Mouse (Mus musculus) kidney, adult 2 months (tissue): ENCODE results near the gene Jazf1.

Experiments
- CTCF ChIP-seq: fragments of 200-500 bp; conservative IDR thresholded peaks from 2 replicates; pipeline ENCODE4 v1.5.1; 2011; ENCODE audit warnings: low read depth, mild to moderate bottlenecking, control low read depth, low read length, moderate library complexity, mixed read lengths; ENCODE audit not compliant: insufficient read depth, insufficient read length
- POLR2A ChIP-seq: fragments of 200-500 bp; IDR thresholded peaks from one replicate; pipeline ENCODE4 v1.6.1; 2011; ENCODE audit warnings: low read depth, low read length, control low read depth

GRCm38 (mm10) chr6:53081241-53081640, 12.8 kb upstream of the Jazf1 start:
- no peak for TF ChIP-seq CTCF
- no peak for TF ChIP-seq POLR2A
